Mouse (Mus musculus): ENCODE data around the gene Dennd4a. TPM values are rescaled to one million over a fixed set of nuclear protein-coding genes. Genes with fewer than 3 reads are reported as not detected.
"Not testable (repeated sequence)": the region's sequence is repeated elsewhere in the genome, so short reads cannot be mapped to it uniquely, and the experiment has no call there.

The Dennd4a gene
- polyA plus RNA-seq, 1 experiment, result 2.2 TPM

- Histone ChIP-seq H3K4me1 (ENCODE audit: control insufficient read depth, insufficient read depth, insufficient read length, low read length) (no peaks in the 10 kb centered on the region), H3K4me3 (ENCODE audit: low read depth, low read length) (no peak overlapping the region), H3K36me3 (ENCODE audit: control insufficient read depth, insufficient read depth, low read length) (no peaks in the 10 kb centered on the region), H3K27me3 (ENCODE audit: control insufficient read depth, insufficient read depth, low read length) (no peaks in the 10 kb centered on the region), H3K27ac (ENCODE audit: insufficient read depth, low read depth, low read length) (no peak overlapping the region)
- WGBS, result 63% methylated on average over 6 of the region's 6 CpGs
- TF ChIP-seq POLR2A (IDR thresholded peaks at IDR 0.05; ENCODE audit: low read depth, low read length), result no peak
- no peak for TF ChIP-seq CTCF (IDR thresholded peaks at IDR 0.05; ENCODE audit: extremely low read depth, insufficient read length, insufficient replicate concordance, low read depth, low read length)
Measured at GRCm38 (mm10) chr9:64814273-64814672, 3.1 kb downstream of the Dennd4a start.

GRCm38 (mm10) chr9:64819686-64820085, 8.5 kb downstream of the Dennd4a start:
- H3K27ac ChIP-seq (ENCODE audit: insufficient read depth, low read depth, low read length); H3K27me3 ChIP-seq (ENCODE audit: control insufficient read depth, insufficient read depth, low read length); H3K36me3 ChIP-seq (ENCODE audit: control insufficient read depth, insufficient read depth, low read length); H3K4me3 ChIP-seq (ENCODE audit: low read depth, low read length); H3K4me1 ChIP-seq (ENCODE audit: control insufficient read depth, insufficient read depth, insufficient read length, low read length): not testable (repeated sequence)
- 90% methylated on average over 4 of the region's 4 CpGs for WGBS

GRCm38 (mm10) chr9:64820086-64820795, 9.1 kb downstream of the Dennd4a start:
- Histone ChIP-seq H3K27ac (ENCODE audit: insufficient read depth, low read depth, low read length) (no peak overlapping the region), H3K27me3 (ENCODE audit: control insufficient read depth, insufficient read depth, low read length) (no peaks in the 10 kb centered on the region), H3K4me1 (ENCODE audit: control insufficient read depth, insufficient read depth, insufficient read length, low read length) (no peaks in the 10 kb centered on the region), H3K4me3 (ENCODE audit: low read depth, low read length) (no peak overlapping the region), H3K36me3 (ENCODE audit: control insufficient read depth, insufficient read depth, low read length) (no peaks in the 10 kb centered on the region)
- TF ChIP-seq POLR2A (IDR thresholded peaks at IDR 0.05; ENCODE audit: low read depth, low read length), result no peak
- no peak for TF ChIP-seq CTCF (IDR thresholded peaks at IDR 0.05; ENCODE audit: extremely low read depth, insufficient read length, insufficient replicate concordance, low read depth, low read length)
- WGBS, result 57% methylated on average over 3 of the region's 3 CpGs

- no peak overlapping the region for H3K4me3 ChIP-seq (ENCODE audit: low read depth, low read length)
- TF ChIP-seq CTCF (IDR thresholded peaks at IDR 0.05; ENCODE audit: extremely low read depth, insufficient read length, insufficient replicate concordance, low read depth, low read length) (no peak), POLR2A (IDR thresholded peaks at IDR 0.05; ENCODE audit: low read depth, low read length) (no peak)
- H3K27ac ChIP-seq (ENCODE audit: insufficient read depth, low read depth, low read length), result no peak overlapping the region
- H3K27me3 ChIP-seq (ENCODE audit: control insufficient read depth, insufficient read depth, low read length), result no peaks in the 10 kb centered on the region
- H3K4me1 ChIP-seq (ENCODE audit: control insufficient read depth, insufficient read depth, insufficient read length, low read length), result no peaks in the 10 kb centered on the region
- WGBS, result 95% methylated on average over 7 of the region's 7 CpGs
- H3K36me3 ChIP-seq (ENCODE audit: control insufficient read depth, insufficient read depth, low read length), result no peaks in the 10 kb centered on the region
Measured at GRCm38 (mm10) chr9:64822235-64822634, 11.1 kb downstream of the Dennd4a start.

- H3K27ac ChIP-seq (ENCODE audit: insufficient read depth, low read depth, low read length), result peak overlapping the region; percentile 11; the same call in 1 of the 2 replicates
- 71% methylated on average over 5 of the region's 5 CpGs for WGBS
Measured at GRCm38 (mm10) chr9:64824389-64825008, 13.4 kb downstream of the Dennd4a start.

GRCm38 (mm10) chr9:64830092-64830618, 19.0 kb downstream of the Dennd4a start:
- H3K36me3 ChIP-seq (ENCODE audit: control insufficient read depth, insufficient read depth, low read length), result no peaks in the 10 kb centered on the region
- 0 out of 2 replicates have a peak, but pooled peaks cover 2% of the 10 kb centered on the region for H3K4me1 ChIP-seq (ENCODE audit: control insufficient read depth, insufficient read depth, insufficient read length, low read length)
- no peaks in the 10 kb centered on the region for H3K27me3 ChIP-seq (ENCODE audit: control insufficient read depth, insufficient read depth, low read length)
- H3K4me3 ChIP-seq (ENCODE audit: low read depth, low read length), result no peak overlapping the region
- 50% methylated on average over 6 of the region's 6 CpGs for WGBS
- no peak overlapping the region for H3K27ac ChIP-seq (ENCODE audit: insufficient read depth, low read depth, low read length)
- TF ChIP-seq CTCF (IDR thresholded peaks at IDR 0.05; ENCODE audit: extremely low read depth, insufficient read length, insufficient replicate concordance, low read depth, low read length) (no peak), POLR2A (IDR thresholded peaks at IDR 0.05; ENCODE audit: low read depth, low read length) (no peak)

More at GRCm38 (mm10) chr9:64824389-64825008, 13.4 kb downstream of the Dennd4a start:
- H3K4me3 ChIP-seq (ENCODE audit: low read depth, low read length), result no peak overlapping the region
- no peaks in the 10 kb centered on the region for H3K4me1 ChIP-seq (ENCODE audit: control insufficient read depth, insufficient read depth, insufficient read length, low read length)
- TF ChIP-seq POLR2A (IDR thresholded peaks at IDR 0.05; ENCODE audit: low read depth, low read length) (no peak), CTCF (IDR thresholded peaks at IDR 0.05; ENCODE audit: extremely low read depth, insufficient read length, insufficient replicate concordance, low read depth, low read length) (no peak)
- H3K36me3 ChIP-seq (ENCODE audit: control insufficient read depth, insufficient read depth, low read length), result no peaks in the 10 kb centered on the region
- H3K27me3 ChIP-seq (ENCODE audit: control insufficient read depth, insufficient read depth, low read length), result no peaks in the 10 kb centered on the region

GRCm38 (mm10) chr9:64830641-64831040, 19.5 kb downstream of the Dennd4a start:
- Histone ChIP-seq H3K27ac (ENCODE audit: insufficient read depth, low read depth, low read length) (no peak overlapping the region), H3K36me3 (ENCODE audit: control insufficient read depth, insufficient read depth, low read length) (no peaks in the 10 kb centered on the region), H3K27me3 (ENCODE audit: control insufficient read depth, insufficient read depth, low read length) (no peaks in the 10 kb centered on the region), H3K4me1 (ENCODE audit: control insufficient read depth, insufficient read depth, insufficient read length, low read length) (0 out of 2 replicates have a peak, but pooled peaks cover 2% of the 10 kb centered on the region), H3K4me3 (ENCODE audit: low read depth, low read length) (no peak overlapping the region)
- WGBS, result 81% methylated on average over 7 of the region's 7 CpGs
- TF ChIP-seq CTCF (IDR thresholded peaks at IDR 0.05; ENCODE audit: extremely low read depth, insufficient read length, insufficient replicate concordance, low read depth, low read length), result no peak
- no peak for TF ChIP-seq POLR2A (IDR thresholded peaks at IDR 0.05; ENCODE audit: low read depth, low read length)
